Mouse (Mus musculus) cerebellum, postnatal 36 days (tissue): Measurements from ENCODE around the gene Olfr352.

ENCODE experiments used
- DNase-seq, 2 experiments: peaks; one replicate each; pipeline ENCODE4 v3.0.0; 2021 to 2022; ENCODE audit warnings: mixed read lengths in 2 of 2

The Olfr352 gene

GRCm38 (mm10) chr2:36868160-36868559, at the start of gene Olfr352:
TSS of gene Olfr352 (plus strand) at chr2:36868460.
- DNase-seq = no peak

- DNase-seq = no peak
Observed at GRCm38 (mm10) chr2:36846010-36846409, 22.2 kb upstream of the Olfr352 start, which contains the start of gene Olfr350. TSS of gene Olfr350 (plus strand) at chr2:36846310.

- DNase-seq = no peak
Observed at GRCm38 (mm10) chr2:36862560-36862959, 5.7 kb upstream of the Olfr352 start, which contains the start of gene Olfr351. TSS of gene Olfr351 (minus strand) at chr2:36862660.

- no peak for DNase-seq
Observed at GRCm38 (mm10) chr2:36892836-36893235, 24.6 kb downstream of the Olfr352 start, which contains the start of gene Olfr353. TSS of gene Olfr353 (minus strand) at chr2:36892936.

GRCm38 (mm10) chr2:36897114-36897513, 28.9 kb downstream of the Olfr352 start:
- no peak for DNase-seq

- no peak for DNase-seq
Observed at GRCm38 (mm10) chr2:36905380-36905779, 37.1 kb downstream of the Olfr352 start, which contains the start of gene Olfr354. TSS of gene Olfr354 (plus strand) at chr2:36905680.
